Mouse (Mus musculus) embryonic facial prominence, embryonic 10.5 days (tissue): ENCODE measurements around the gene Wiz. TPM values are rescaled to one million over a fixed set of nuclear protein-coding genes. Genes with fewer than 3 reads are reported as not detected.

Experiments used
- DNase-seq: peaks from one replicate; pipeline ENCODE4 v3.0.0-alpha.2; 2017; ENCODE audit warnings: low spot score
- H3K27ac ChIP-seq: fragments of 300-500 bp; sonication (generic); replicated peaks from 2 replicates; pipeline ENCODE4 v1.5.1; 2016; ENCODE audit warnings: mild to moderate bottlenecking
- H3K27me3 ChIP-seq: fragments of 300-500 bp; sonication (generic); replicated peaks from 2 replicates; pipeline ENCODE4 v1.6.1; 2016; ENCODE audit warnings: low read depth, mild to moderate bottlenecking; ENCODE audit not compliant: poor library complexity, severe bottlenecking
- H3K36me3 ChIP-seq: fragments of 300-500 bp; sonication (generic); replicated peaks from 2 replicates; pipeline ENCODE4 v1.6.1; 2016; ENCODE audit warnings: mild to moderate bottlenecking, moderate library complexity
- H3K4me1 ChIP-seq: fragments of 300-500 bp; sonication (generic); 2 replicates; pipeline ENCODE4 v1.6.1; 2016
- H3K4me3 ChIP-seq: fragments of 300-500 bp; sonication (generic); 2 replicates; pipeline ENCODE4 v1.5.1; 2016; ENCODE audit warnings: mild to moderate bottlenecking, moderate library complexity
- H3K9me3 ChIP-seq: fragments of 300-500 bp; sonication (generic); 2 replicates; pipeline ENCODE4 v1.6.1; 2016; ENCODE audit warnings: mild to moderate bottlenecking
- WGBS: fragments of 180-500 bp; shearing (Covaris S2); methylation state at CpG from one replicate; pipeline ENCODE4 v1.1.7; 2016; 5-methylcytosine and 5-hydroxymethylcytosine counted together
- polyA plus RNA-seq: library from polyadenylated mRNA; unstranded; fragments of >200 nt; fragmentation: Nextera tagmentation; extraction: Ambion mirVana; gene quantifications from 2 replicates; pipeline ENCODE4 v1.2.1, GENCODE M21; 2016

Wiz gene
- polyA plus RNA-seq, 1 experiment from 2014 or later: 35.2 TPM

DNA sequence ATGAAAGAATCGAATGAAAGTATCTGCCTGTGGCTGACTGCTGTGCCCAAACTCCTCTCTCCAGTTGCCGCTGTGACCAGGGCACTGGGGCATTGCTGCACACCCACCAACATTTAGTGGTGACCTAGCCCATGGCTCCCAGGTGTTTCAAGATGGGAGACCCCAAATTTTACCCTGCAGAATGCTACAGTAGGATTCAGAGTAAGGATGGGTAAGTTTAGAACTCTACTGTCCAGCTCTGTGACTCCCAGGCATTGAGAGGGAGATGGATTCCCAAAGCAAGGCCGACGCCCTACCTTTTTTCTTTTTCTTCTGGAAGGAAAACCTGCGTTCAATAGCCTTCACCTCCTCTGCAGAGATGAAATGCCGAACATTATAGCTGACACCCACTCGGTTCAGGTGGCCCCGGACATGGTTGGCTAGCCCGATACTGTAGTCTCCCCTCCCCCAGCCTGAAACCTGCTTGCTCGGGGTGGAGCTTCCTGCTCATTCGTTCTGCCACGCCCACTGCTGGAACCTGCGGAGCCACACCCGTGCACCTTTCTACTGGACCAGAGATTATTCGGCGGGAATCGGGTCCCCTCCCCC is 20.2 kb downstream of the Wiz start:
- peaks cover 5% of the 10 kb centered on the region; the same call in 1 of the 2 replicates for H3K36me3 ChIP-seq

GRCm38 (mm10) chr17:32367706-32368105 is 21.5 kb downstream of the Wiz start:
- 90% methylated on average over 11 of the region's 11 CpGs for WGBS
- Histone ChIP-seq H3K27ac (no peak overlapping the region), H3K27me3 (no peaks in the 10 kb centered on the region), H3K36me3 (peaks cover 10% of the 10 kb centered on the region), H3K4me1 (peaks cover 39% of the 10 kb centered on the region), H3K4me3 (no peak overlapping the region), H3K9me3 (no peaks in the 10 kb centered on the region)
- DNase-seq: no peak

More for the DNA sequence above, 20.2 kb downstream of the Wiz start:
- H3K4me3 ChIP-seq: peak overlapping the region; percentile 49
- H3K9me3 ChIP-seq: no peaks in the 10 kb centered on the region
- peak; percentile 62 for DNase-seq
- WGBS: 11% methylated on average over 14 of the region's 17 CpGs
- peak overlapping the region; percentile 72 for H3K27ac ChIP-seq
- no peaks in the 10 kb centered on the region for H3K27me3 ChIP-seq
- H3K4me1 ChIP-seq: peaks cover 28% of the 10 kb centered on the region

DNA sequence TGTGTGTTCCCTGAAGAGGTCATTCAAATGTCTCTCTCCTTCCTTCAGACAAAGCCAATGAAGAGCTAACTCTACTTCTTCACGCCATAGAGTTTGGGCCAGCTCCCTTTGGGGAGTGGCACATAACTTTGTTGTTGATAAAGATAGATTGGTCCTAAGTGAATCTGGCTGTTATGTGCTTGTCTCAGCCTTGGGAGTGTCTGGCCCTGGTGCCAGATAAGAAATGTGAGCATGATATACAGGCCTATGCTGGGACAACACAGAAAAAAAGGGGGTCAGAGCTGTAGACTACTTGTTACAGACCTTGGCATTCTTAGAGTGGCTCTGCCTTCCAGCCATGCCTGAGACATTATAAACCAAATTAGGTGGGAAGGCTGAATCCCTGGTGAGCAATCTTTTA is 23.9 kb downstream of the Wiz start:
- 67% methylated on average over 1 of the region's 1 CpGs for WGBS
- DNase-seq: no peak
- Histone ChIP-seq H3K9me3 (no peaks in the 10 kb centered on the region), H3K4me1 (peaks cover 50% of the 10 kb centered on the region), H3K36me3 (peaks cover 34% of the 10 kb centered on the region), H3K27me3 (no peaks in the 10 kb centered on the region), H3K27ac (no peak overlapping the region), H3K4me3 (peak overlapping the region; percentile 96)

DNA sequence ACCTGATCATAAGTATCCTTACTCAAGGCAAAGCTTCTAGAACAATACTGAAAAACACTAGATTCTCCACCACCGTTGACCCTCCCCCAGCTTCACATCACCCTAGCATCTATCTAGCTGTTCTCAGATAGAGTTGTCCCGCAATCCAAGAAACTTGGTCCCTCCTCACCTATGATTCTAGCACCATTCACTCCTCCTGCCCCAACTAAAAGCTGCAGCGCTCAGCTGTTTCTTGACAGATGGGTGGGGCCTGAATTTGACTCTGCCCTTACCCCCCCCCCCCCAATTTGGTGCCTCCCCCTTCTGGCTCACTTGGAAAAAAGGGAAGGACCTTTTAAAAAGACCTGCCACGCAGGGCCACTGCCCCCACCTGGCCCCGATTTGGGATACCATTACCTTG is 24.4 kb downstream of the Wiz start:
- Histone ChIP-seq H3K27me3 (no peaks in the 10 kb centered on the region), H3K27ac (peak overlapping the region; percentile 97), H3K4me1 (peaks cover 50% of the 10 kb centered on the region), H3K36me3 (peaks cover 38% of the 10 kb centered on the region), H3K9me3 (no peaks in the 10 kb centered on the region), H3K4me3 (peak overlapping the region; percentile 96)
- 55% methylated on average over 5 of the region's 5 CpGs for WGBS
- DNase-seq: no peak

GRCm38 (mm10) chr17:32364331-32364730 is 24.9 kb downstream of the Wiz start:
- Histone ChIP-seq H3K27me3 (no peaks in the 10 kb centered on the region), H3K9me3 (no peaks in the 10 kb centered on the region), H3K4me3 (peak overlapping the region; percentile 96), H3K4me1 (peaks cover 50% of the 10 kb centered on the region), H3K27ac (peak overlapping the region; percentile 97), H3K36me3 (peaks cover 44% of the 10 kb centered on the region)
- under 1% methylated on average over 47 of the region's 47 CpGs for WGBS
- DNase-seq: peak; percentile 93

- peaks cover 46% of the 10 kb centered on the region for H3K4me1 ChIP-seq
- WGBS: under 1% methylated on average over 47 of the region's 50 CpGs
- DNase-seq: no peak
- H3K27me3 ChIP-seq: no peaks in the 10 kb centered on the region
- peaks cover 48% of the 10 kb centered on the region for H3K36me3 ChIP-seq
- H3K4me3 ChIP-seq: peak overlapping the region; percentile 96
- H3K9me3 ChIP-seq: no peaks in the 10 kb centered on the region
- H3K27ac ChIP-seq: peak overlapping the region; percentile 97
Measured at GRCm38 (mm10) chr17:32363821-32364301, 25.4 kb downstream of the Wiz start.

DNA sequence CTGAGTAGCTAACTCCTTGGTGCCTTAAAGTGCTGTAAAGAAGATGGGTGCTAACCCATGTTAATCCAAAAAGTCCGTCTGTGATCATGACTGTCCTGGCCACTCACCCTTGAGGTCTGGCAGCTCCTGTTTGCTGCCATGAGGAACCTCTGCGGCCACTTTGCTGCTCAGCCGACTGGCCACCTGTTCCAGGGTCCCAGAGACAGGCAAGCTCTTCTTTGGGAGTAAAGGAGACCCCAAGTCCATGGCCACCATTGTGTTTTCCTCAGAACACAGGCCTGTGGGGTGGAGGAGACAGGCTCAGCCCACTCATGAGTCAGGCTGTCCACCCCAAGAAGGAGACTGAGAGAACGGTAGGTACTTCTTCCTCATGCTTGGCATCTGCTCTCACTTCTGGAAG is 26.6 kb downstream of the Wiz start:
- 88% methylated on average over 4 of the region's 4 CpGs for WGBS
- peak overlapping the region; percentile 97; the same call in 1 of the 2 replicates for H3K27ac ChIP-seq
- peak overlapping the region; percentile 96 for H3K4me3 ChIP-seq
- H3K36me3 ChIP-seq: peaks cover 58% of the 10 kb centered on the region
- no peak for DNase-seq
- no peaks in the 10 kb centered on the region for H3K27me3 ChIP-seq
- H3K4me1 ChIP-seq: peaks cover 36% of the 10 kb centered on the region
- no peaks in the 10 kb centered on the region for H3K9me3 ChIP-seq

GRCm38 (mm10) chr17:32359928-32360327 is 29.3 kb downstream of the Wiz start:
- WGBS: 90% methylated on average over 18 of the region's 18 CpGs
- DNase-seq: no peak
- Histone ChIP-seq H3K36me3 (peaks cover 83% of the 10 kb centered on the region), H3K4me1 (peaks cover 29% of the 10 kb centered on the region), H3K27me3 (no peaks in the 10 kb centered on the region), H3K4me3 (no peak overlapping the region), H3K9me3 (no peaks in the 10 kb centered on the region), H3K27ac (no peak overlapping the region)

- peaks cover 93% of the 10 kb centered on the region for H3K36me3 ChIP-seq
- H3K4me3 ChIP-seq: no peak overlapping the region
- H3K27me3 ChIP-seq: no peaks in the 10 kb centered on the region
- no peak overlapping the region for H3K27ac ChIP-seq
- peaks cover 24% of the 10 kb centered on the region for H3K4me1 ChIP-seq
- WGBS: 95% methylated on average over 6 of the region's 6 CpGs
- no peak for DNase-seq
- H3K9me3 ChIP-seq: no peaks in the 10 kb centered on the region
Measured at GRCm38 (mm10) chr17:32358943-32359340, 30.3 kb downstream of the Wiz start.

- no peak for DNase-seq
Measured at GRCm38 (mm10) chr17:32358192-32358942, 30.9 kb downstream of the Wiz start.

DNA sequence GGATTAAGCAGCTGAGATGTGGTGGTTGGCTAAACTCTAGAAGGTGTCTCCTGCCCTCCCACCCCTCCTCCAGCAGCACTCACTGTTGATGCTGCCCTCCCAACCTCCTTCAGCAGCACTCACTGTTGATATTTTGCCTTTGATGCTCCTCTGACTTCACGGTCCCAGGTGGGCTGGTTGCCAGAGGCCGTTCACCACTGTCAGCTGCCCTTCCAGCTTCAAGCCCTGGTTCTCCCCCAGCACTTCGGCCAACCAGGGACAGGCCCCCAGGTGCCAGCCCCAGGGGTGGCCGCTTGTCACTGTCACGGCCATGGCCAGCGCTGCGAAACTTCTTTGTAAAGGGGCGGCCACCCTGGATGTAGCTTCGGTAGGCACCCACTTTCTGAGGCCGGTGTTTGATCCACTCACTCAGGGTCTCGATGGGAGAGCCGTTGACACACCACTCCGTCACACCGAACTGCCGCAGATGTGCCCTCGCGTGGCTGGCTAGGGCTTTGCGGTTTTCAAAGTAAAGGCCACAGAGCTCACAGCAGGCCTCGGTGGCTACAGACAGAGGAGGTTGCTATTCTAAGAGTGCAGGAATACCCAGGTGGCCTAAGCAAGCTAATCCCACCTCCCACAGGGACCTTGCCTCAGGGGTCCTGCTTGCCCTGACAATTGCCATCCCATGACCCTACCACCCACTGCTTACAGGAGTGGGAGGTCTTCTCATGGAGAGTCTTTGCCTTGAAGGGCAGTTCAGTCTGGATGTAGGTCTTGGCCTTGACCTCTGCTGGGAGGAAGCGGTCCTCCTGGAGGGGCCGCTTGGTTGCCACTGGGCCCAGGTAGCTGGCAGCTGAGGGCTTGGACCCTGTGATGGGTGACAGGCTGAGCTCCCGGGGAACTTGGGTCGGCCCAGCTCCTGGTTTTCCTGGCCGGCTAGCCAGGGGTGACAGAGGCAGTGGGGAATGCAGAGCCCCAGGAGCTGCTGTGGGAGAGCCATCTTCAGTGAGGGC is 32.2 kb downstream of the Wiz start:
- Histone ChIP-seq H3K27me3 (no peaks in the 10 kb centered on the region), H3K4me3 (no peak overlapping the region), H3K36me3 (peaks cover 92% of the 10 kb centered on the region), H3K9me3 (no peaks in the 10 kb centered on the region), H3K4me1 (peaks cover 7% of the 10 kb centered on the region; the same call in 1 of the 2 replicates), H3K27ac (no peak overlapping the region)
- 88% methylated on average over 24 of the region's 24 CpGs for WGBS
- no peak for DNase-seq

More at GRCm38 (mm10) chr17:32358192-32358942, 30.9 kb downstream of the Wiz start:
- H3K9me3 ChIP-seq: no peaks in the 10 kb centered on the region
- H3K27me3 ChIP-seq: no peaks in the 10 kb centered on the region
- WGBS: 94% methylated on average over 7 of the region's 7 CpGs
- no peak overlapping the region for H3K27ac ChIP-seq
- H3K36me3 ChIP-seq: peaks cover 99% of the 10 kb centered on the region
- H3K4me1 ChIP-seq: peaks cover 20% of the 10 kb centered on the region
- no peak overlapping the region for H3K4me3 ChIP-seq

- Histone ChIP-seq H3K36me3 (peaks cover 84% of the 10 kb centered on the region), H3K27ac (no peak overlapping the region)
- WGBS: 92% methylated on average over 9 of the region's 9 CpGs
Measured at GRCm38 (mm10) chr17:32356281-32356680, 33.0 kb downstream of the Wiz start.

More at GRCm38 (mm10) chr17:32356281-32356680, 33.0 kb downstream of the Wiz start:
- DNase-seq: no peak
- H3K4me1 ChIP-seq: peaks cover 2% of the 10 kb centered on the region; the same call in 1 of the 2 replicates
- H3K4me3 ChIP-seq: no peak overlapping the region
- H3K9me3 ChIP-seq: no peaks in the 10 kb centered on the region
- H3K27me3 ChIP-seq: no peaks in the 10 kb centered on the region
